Mouse (Mus musculus) embryonic facial prominence, embryonic 10.5 days (tissue): ENCODE measurements around the gene Siah2. TPM values are rescaled to one million over a fixed set of nuclear protein-coding genes. Genes with fewer than 3 reads are reported as not detected.

ENCODE experiments used
- DNase-seq: peaks from one replicate; pipeline ENCODE4 v3.0.0-alpha.2; 2017; ENCODE audit warnings: low spot score
- H3K27ac ChIP-seq: fragments of 300-500 bp; sonication (generic); replicated peaks from 2 replicates; pipeline ENCODE4 v1.5.1; 2016; ENCODE audit warnings: mild to moderate bottlenecking
- H3K27me3 ChIP-seq: fragments of 300-500 bp; sonication (generic); replicated peaks from 2 replicates; pipeline ENCODE4 v1.6.1; 2016; ENCODE audit warnings: low read depth, mild to moderate bottlenecking; ENCODE audit not compliant: poor library complexity, severe bottlenecking
- H3K36me3 ChIP-seq: fragments of 300-500 bp; sonication (generic); replicated peaks from 2 replicates; pipeline ENCODE4 v1.6.1; 2016; ENCODE audit warnings: mild to moderate bottlenecking, moderate library complexity
- H3K4me1 ChIP-seq: fragments of 300-500 bp; sonication (generic); 2 replicates; pipeline ENCODE4 v1.6.1; 2016
- H3K4me3 ChIP-seq: fragments of 300-500 bp; sonication (generic); 2 replicates; pipeline ENCODE4 v1.5.1; 2016; ENCODE audit warnings: mild to moderate bottlenecking, moderate library complexity
- H3K9me3 ChIP-seq: fragments of 300-500 bp; sonication (generic); 2 replicates; pipeline ENCODE4 v1.6.1; 2016; ENCODE audit warnings: mild to moderate bottlenecking
- WGBS: fragments of 180-500 bp; shearing (Covaris S2); methylation state at CpG from one replicate; pipeline ENCODE4 v1.1.7; 2016; 5-methylcytosine and 5-hydroxymethylcytosine counted together
- polyA plus RNA-seq: library from polyadenylated mRNA; unstranded; fragments of >200 nt; fragmentation: Nextera tagmentation; extraction: Ambion mirVana; gene quantifications from 2 replicates; pipeline ENCODE4 v1.2.1, GENCODE M21; 2016

Siah2 gene
- polyA plus RNA-seq, 1 experiment from 2014 or later = 2.1 TPM

GRCm38 (mm10) chr3:58647179-58647578, 45.0 kb downstream of the Siah2 start:
- WGBS = 84% methylated on average over 2 of the region's 2 CpGs
- no peaks in the 10 kb centered on the region for H3K36me3 ChIP-seq
- no peaks in the 10 kb centered on the region for H3K27me3 ChIP-seq
- DNase-seq = no peak
- no peak overlapping the region for H3K4me3 ChIP-seq
- H3K9me3 ChIP-seq = no peaks in the 10 kb centered on the region
- no peak overlapping the region for H3K27ac ChIP-seq
- no peaks in the 10 kb centered on the region for H3K4me1 ChIP-seq

GRCm38 (mm10) chr3:58646180-58646579, 46.0 kb downstream of the Siah2 start:
- no peak overlapping the region for H3K27ac ChIP-seq
- no peak for DNase-seq
- WGBS = 85% methylated on average over 4 of the region's 4 CpGs
- H3K36me3 ChIP-seq = no peaks in the 10 kb centered on the region
- H3K4me3 ChIP-seq = no peak overlapping the region
- no peaks in the 10 kb centered on the region for H3K27me3 ChIP-seq
- H3K9me3 ChIP-seq = no peaks in the 10 kb centered on the region
- H3K4me1 ChIP-seq = no peaks in the 10 kb centered on the region

DNA sequence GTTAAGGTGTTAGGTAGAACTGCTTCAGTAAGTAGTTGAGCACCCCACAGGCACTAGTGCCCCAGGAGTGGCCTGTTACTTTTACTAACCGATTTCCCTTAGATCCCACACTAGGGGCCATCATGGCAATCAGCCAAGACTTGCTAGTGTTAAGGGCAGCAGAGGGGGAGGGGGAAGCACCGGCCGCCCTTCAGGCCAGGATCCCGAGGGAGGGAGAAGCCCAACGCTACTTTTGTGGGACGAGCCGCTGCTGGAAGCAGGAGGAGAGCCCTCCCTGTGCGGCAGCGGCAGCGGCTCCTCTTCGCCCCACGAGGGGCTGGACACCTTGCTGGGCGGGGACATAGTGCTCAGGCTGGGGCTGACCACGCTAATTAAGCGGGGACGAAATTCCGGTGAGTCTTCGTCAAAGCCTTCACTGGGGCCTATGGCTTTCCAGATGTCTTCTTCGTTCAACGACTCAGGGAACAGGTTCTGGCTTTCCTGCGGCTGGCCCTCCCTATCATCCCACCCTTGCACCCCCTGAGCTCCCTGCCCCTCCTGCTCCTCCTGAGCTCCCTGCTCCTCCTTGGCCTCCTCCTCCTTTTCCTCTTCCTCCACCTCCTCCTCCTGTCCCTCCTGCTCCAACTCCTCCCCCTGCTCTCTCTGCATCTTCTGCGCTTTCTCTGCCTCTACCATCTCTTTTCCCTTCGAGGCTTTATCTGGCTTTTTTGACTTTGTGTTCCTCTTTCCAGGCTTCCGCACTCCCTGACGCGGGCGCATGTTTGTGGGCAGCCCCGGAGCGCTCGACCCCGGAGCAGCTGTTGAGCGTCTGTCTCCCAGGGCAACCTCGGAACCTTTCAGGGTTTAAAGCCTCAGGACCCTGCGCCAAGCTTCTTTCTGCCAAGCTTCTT, 55.5 kb downstream of the Siah2 start, which contains the start of gene Erich6:
Gene Erich6 (minus strand): TSS at position 802 of the 890 bp plus-strand sequence.
- Histone ChIP-seq H3K4me1 (peaks cover 13% of the 10 kb centered on the region), H3K9me3 (no peaks in the 10 kb centered on the region), H3K27ac (peak within 1 kb of the TSS; percentile 63), H3K36me3 (no peaks in the 10 kb centered on the region), H3K27me3 (no peaks in the 10 kb centered on the region), H3K4me3 (peak within 1 kb of the TSS; percentile 61)
- DNase-seq = peak; percentile 68
- under 1% methylated on average over 34 of the region's 34 CpGs for WGBS

DNA sequence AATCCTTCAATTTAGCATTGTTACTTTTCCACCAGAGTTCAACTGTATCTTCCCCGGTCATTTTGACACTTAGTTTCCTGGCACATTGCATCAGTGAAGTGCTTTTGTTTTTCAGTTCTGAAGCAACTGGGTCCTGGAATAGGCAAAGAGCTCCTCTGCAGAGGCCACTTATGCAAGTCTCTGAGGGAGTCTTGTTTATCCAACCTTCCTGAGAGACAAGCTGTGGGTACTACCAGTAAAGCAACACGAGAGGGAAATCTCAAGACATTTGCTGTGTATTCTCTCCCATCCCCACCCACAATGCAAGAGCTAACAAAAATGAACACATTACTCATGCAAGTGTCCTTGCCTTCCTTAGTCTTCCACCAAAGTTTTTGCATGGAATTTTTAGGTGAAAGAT, 60.5 kb downstream of the Siah2 start:
- Histone ChIP-seq H3K27ac (no peak overlapping the region), H3K27me3 (no peaks in the 10 kb centered on the region), H3K36me3 (no peaks in the 10 kb centered on the region), H3K9me3 (no peaks in the 10 kb centered on the region), H3K4me1 (peaks cover 7% of the 10 kb centered on the region), H3K4me3 (no peak overlapping the region)
- WGBS = 85% methylated on average over 2 of the region's 2 CpGs
- no peak for DNase-seq

DNA sequence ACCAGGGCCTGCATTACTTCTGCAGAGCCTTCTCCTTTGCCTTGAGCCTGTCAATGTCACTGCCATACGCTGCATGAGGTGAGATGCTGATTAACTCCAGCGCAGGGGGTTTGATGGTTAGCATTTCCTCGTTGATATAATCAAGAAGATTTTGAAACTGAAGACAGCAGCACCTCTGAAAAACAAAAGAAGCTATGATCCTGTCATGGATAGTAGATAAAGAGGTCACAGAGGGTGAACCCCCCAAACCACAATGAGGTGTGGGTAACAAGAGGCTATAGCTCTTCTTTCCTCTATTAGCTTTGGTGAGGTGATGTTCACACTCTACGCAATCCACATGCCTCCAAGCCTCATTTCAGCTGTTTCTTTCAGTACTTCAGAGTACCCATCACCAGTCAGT, 67.2 kb downstream of the Siah2 start:
- no peak overlapping the region for H3K4me3 ChIP-seq
- WGBS = 90% methylated on average over 4 of the region's 4 CpGs
- no peaks in the 10 kb centered on the region for H3K4me1 ChIP-seq
- H3K9me3 ChIP-seq = no peaks in the 10 kb centered on the region
- no peaks in the 10 kb centered on the region for H3K36me3 ChIP-seq
- DNase-seq = no peak
- H3K27ac ChIP-seq = no peak overlapping the region
- no peaks in the 10 kb centered on the region for H3K27me3 ChIP-seq

Other genes with a start within 250 kb of the Siah2 start
- gene Eif2a, start 166.6 kb downstream of the Siah2 start, polyA plus RNA-seq = 57.4 and 58.9 TPM in 2 replicates
- 144 and 146 TPM in 2 replicates for gene Serp1, start 166.5 kb downstream of the Siah2 start, polyA plus RNA-seq
- gene Selenot, start 115.8 kb downstream of the Siah2 start, polyA plus RNA-seq = 13.5 and 15.4 TPM in 2 replicates
- gene Erich6, start 55.2 kb downstream of the Siah2 start, polyA plus RNA-seq = not detected in 2 replicates
- not detected in 2 replicates for gene Mindy4b-ps, start 129.9 kb upstream of the Siah2 start, polyA plus RNA-seq
- 0.65 and 1.5 TPM in 2 replicates for gene Clrn1, start 192.9 kb upstream of the Siah2 start, polyA plus RNA-seq